Mouse (Mus musculus) C2C12 (cell line): ENCODE measurements around the gene Auts2.

Source experiments
- CTCF ChIP-seq: IDR thresholded peaks from one replicate; pipeline ENCODE4 v1.5.1; 2011; ENCODE audit not compliant: control insufficient read depth, insufficient read depth, insufficient read length
- MYOG ChIP-seq: IDR thresholded peaks from one replicate; pipeline ENCODE4 v1.6.1; 2011; ENCODE audit not compliant: control insufficient read depth, insufficient read length; ENCODE audit errors: extremely low read depth

DNA sequence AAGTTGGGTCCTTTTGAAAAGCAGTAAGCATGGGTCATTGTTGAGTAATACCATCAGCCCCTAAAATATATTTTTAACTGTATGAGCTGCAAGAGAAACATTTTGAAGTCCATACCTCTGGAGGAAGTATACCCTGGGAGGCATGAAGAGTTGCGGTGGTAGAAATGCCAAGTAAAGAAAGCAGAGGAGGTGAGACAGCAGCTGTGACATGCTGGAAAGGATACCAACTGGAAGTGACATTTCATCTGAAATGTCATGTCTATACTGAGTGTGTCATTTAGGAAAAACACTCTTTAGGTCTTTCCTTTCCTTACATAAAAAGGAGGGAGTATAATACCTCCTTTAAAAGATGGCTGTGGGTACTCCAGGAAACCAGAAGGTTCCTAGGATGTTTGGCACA, 336.9 kb downstream of the Auts2 start:
- TF ChIP-seq CTCF (no peak), MYOG (no peak)
